Mouse (Mus musculus) liver, embryonic 12.5 days (tissue): Measurements from ENCODE around the gene Rad51b. TPM values are rescaled to one million over a fixed set of nuclear protein-coding genes. Genes with fewer than 3 reads are reported as not detected.

Experiments
- ATAC-seq: fragments of 200-750 bp; cut with Nextera tagmentation; 2 replicates; pipeline ENCODE4 v1.8.0; 2017; ENCODE audit warnings: moderate number of reproducible peaks, mild to moderate bottlenecking, moderate library complexity
- H3K27ac ChIP-seq: fragments of 300-500 bp; sonication (generic); 2 replicates; pipeline ENCODE4 v1.5.1; 2016; ENCODE audit warnings: mild to moderate bottlenecking
- H3K27me3 ChIP-seq: fragments of 300-500 bp; sonication (generic); replicated peaks from 2 replicates; pipeline ENCODE4 v1.6.1; 2016; ENCODE audit warnings: mild to moderate bottlenecking, moderate library complexity
- H3K36me3 ChIP-seq: fragments of 300-500 bp; sonication (generic); 2 replicates; pipeline ENCODE4 v1.6.1; 2016; ENCODE audit warnings: mild to moderate bottlenecking, moderate library complexity
- H3K4me1 ChIP-seq: fragments of 300-500 bp; sonication (generic); 2 replicates; pipeline ENCODE4 v1.6.1; 2016
- H3K4me2 ChIP-seq: fragments of 300-500 bp; sonication (generic); 2 replicates; pipeline ENCODE4 v1.6.1; 2016; ENCODE audit warnings: mild to moderate bottlenecking, moderate library complexity
- H3K4me3 ChIP-seq: fragments of 300-500 bp; sonication (generic); 2 replicates; pipeline ENCODE4 v1.5.1; 2016; ENCODE audit warnings: mild to moderate bottlenecking, moderate library complexity
- H3K9ac ChIP-seq: fragments of 300-500 bp; sonication (generic); 2 replicates; pipeline ENCODE4 v1.6.1; 2016; ENCODE audit warnings: mild to moderate bottlenecking, moderate library complexity
- H3K9me3 ChIP-seq: fragments of 300-500 bp; sonication (generic); replicated peaks from 2 replicates; pipeline ENCODE4 v1.6.1; 2016; ENCODE audit warnings: mild to moderate bottlenecking, moderate library complexity
- WGBS: fragments of 180-500 bp; shearing (Covaris S2); methylation state at CpG from one replicate; pipeline ENCODE4 v1.1.7; 2016; ENCODE audit not compliant: insufficient replicate concordance; 5-methylcytosine and 5-hydroxymethylcytosine counted together
- polyA plus RNA-seq: library from polyadenylated mRNA; unstranded; fragments of >200 nt; fragmentation: Nextera tagmentation; extraction: Ambion mirVana; gene quantifications from 2 replicates; pipeline ENCODE4 v1.2.1, GENCODE M21; 2016

Gene Rad51b
- polyA plus RNA-seq, 1 experiment from 2014 or later, result 7.5 TPM

- Histone ChIP-seq H3K4me2 (no peak overlapping the region), H3K9ac (no peak overlapping the region), H3K4me3 (no peak overlapping the region), H3K27me3 (no peaks in the 10 kb centered on the region), H3K27ac (peak overlapping the region; percentile 58), H3K36me3 (no peaks in the 10 kb centered on the region), H3K9me3 (no peaks in the 10 kb centered on the region), H3K4me1 (peaks cover 50% of the 10 kb centered on the region)
- no peak for ATAC-seq
- WGBS, result 38% methylated on average over 14 of the region's 14 CpGs
These were observed 562.5 kb downstream of the Rad51b start for GRCm38 (mm10) chr12:79859354-79860247.

DNA sequence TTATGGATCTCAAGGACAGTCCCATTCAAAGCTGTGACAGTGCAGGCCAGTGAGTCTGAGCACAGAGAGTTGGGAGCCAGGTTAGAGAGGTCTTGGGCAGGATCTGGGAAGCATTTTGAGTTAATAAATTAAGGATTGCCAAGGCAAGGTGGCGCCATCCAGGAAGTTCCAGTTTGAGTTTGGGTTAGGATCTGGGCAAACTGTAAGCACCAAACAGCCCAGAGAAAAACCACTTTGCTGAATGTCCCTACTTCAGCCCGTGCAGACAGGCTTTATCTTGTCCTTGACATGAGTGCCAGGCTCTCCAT, 563.1 kb downstream of the Rad51b start:
- no peak overlapping the region for H3K9ac ChIP-seq
- H3K4me3 ChIP-seq, result no peak overlapping the region
- H3K27ac ChIP-seq, result peak overlapping the region; percentile 58
- H3K27me3 ChIP-seq, result no peaks in the 10 kb centered on the region
- no peak for ATAC-seq
- no peaks in the 10 kb centered on the region for H3K9me3 ChIP-seq
- no peaks in the 10 kb centered on the region for H3K36me3 ChIP-seq
- H3K4me1 ChIP-seq, result peaks cover 44% of the 10 kb centered on the region
- 50% methylated on average over 2 of the region's 2 CpGs for WGBS
- H3K4me2 ChIP-seq, result no peak overlapping the region

Other genes starting within 250 kb of the Rad51b start
- 10.5 and 10.7 TPM in 2 replicates for gene Pigh, start 207.6 kb upstream of the Rad51b start, polyA plus RNA-seq
- gene Arg2, start 166.5 kb upstream of the Rad51b start, polyA plus RNA-seq, result 0.08 TPM in 2 replicates
- gene Vti1b, start 124.6 kb upstream of the Rad51b start, polyA plus RNA-seq, result 48.0 and 52.3 TPM in 2 replicates
- 22.1 and 22.9 TPM in 2 replicates for gene Rdh11, start 105.0 kb upstream of the Rad51b start, polyA plus RNA-seq
- gene Rdh12, start 88.4 kb upstream of the Rad51b start, polyA plus RNA-seq, result 0.23 and 0.41 TPM in 2 replicates
- 10.6 and 11.1 TPM in 2 replicates for gene Zfyve26, start 978 bp upstream of the Rad51b start, polyA plus RNA-seq